Mouse (Mus musculus) right cerebral cortex, postnatal 14 days (tissue): ENCODE results near the gene Prr15.

Experiments used
- DNase-seq: peaks from one replicate; pipeline ENCODE4 v3.0.0; 2022

Prr15 gene

DNA sequence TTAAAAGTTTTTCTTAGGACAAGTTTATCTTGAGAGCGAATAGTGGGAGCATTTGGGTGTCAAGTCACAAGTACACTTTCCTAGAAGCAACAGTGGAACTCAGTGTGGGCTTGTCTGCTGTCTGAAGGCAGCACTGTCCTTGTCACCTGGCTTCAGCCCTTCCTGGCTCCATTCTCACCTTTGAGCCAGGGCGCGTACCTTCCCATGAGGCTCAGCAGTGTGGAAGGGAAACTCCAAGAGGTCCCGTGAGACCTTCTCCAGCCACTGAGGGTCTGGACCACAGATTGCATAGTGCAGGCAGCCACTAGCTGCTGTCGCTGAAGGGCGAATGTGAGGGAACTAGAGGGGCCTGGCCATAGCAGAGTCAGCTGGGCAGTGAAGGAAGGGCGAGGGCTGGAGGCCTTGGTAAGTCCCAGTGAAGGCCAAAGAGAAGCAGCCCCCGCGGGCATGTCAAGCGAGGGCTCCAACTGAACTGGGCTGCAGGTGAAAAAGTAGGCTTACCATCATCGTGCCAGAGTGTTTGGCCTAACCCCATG, 7.5 kb downstream of the Prr15 start:
- no peak for DNase-seq

DNA sequence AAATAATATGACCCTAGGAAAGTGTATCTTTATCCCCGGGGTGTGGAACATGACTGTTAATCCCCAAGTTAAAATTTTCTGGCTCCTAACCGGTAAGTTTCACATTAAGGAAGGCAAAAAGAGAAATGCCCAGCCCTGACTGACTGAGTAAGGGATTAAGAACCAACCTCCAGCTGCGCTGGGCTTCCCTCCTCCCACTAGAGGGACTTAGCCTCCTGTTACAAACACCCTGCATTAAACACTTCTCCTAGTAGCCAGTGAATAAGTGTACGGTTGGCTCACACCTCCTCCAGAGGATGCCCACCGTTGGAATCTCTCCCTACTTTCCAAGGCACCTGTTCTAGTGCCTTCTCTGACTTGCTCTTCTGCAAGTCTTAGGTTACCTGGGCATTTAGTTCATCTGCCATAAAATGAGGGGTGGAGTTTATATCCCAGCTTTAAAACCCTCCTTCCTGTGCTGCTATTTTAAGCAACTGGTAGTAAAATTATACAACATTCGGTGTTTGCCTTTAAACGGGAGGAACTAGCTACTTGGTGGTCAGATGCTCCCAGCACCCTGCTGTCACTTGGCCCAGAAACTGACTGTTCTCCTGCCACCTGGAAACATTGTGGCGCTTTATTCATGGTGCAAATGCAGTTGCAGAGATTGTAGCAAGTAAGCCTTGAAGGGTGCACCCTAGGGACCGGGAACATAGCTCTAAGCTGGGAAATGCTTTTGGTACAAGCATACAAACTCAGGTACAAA, 8.2 kb downstream of the Prr15 start:
- no peak for DNase-seq

DNA sequence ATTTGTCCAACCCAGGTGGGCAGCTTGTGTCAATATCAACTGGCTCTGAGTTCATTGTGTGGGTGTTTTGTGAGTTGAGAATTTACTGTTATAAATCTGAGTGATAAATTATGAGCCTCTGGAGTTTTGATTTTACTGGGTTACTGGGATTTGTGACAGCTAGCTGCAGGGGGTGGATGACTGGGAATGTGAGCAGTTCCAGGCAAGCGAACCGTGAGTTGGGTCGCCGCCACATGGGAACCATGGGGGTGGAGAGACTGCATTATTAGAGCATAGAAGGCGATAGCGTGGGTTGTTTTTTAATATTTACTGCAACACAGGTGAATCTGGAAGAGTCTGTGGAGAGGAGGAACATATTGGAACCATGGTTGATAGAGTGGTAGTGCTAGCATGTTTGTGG, 11.7 kb downstream of the Prr15 start:
- DNase-seq = no peak

GRCm38 (mm10) chr6:54341133-54341532, 15.5 kb downstream of the Prr15 start:
- DNase-seq = no peak

GRCm38 (mm10) chr6:54342223-54342622, 16.6 kb downstream of the Prr15 start:
- no peak for DNase-seq

- DNase-seq = no peak
Measured at GRCm38 (mm10) chr6:54351860-54352259, 26.2 kb downstream of the Prr15 start.

- DNase-seq = no peak
Measured at GRCm38 (mm10) chr6:54352931-54353690, 27.5 kb downstream of the Prr15 start.

DNA sequence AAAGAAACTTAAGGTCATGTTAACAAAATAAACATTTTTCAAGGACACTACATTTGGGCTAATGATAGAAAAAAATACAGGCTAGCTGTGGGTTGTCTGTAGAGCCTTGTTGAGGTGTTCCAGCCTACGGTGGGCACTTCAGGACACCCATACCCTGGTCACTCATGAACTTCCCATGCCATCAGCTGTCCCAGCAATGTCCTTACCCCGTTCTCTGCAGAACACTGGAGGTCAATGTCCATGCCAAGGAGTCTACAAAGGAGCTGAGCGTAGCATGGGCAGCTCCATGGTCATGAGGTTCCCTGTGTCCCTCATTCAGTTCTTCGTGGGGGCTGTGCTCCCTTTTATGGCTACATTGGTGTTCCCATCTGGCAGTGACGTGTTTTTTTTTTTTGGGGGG, 28.1 kb downstream of the Prr15 start:
- no peak for DNase-seq

DNA sequence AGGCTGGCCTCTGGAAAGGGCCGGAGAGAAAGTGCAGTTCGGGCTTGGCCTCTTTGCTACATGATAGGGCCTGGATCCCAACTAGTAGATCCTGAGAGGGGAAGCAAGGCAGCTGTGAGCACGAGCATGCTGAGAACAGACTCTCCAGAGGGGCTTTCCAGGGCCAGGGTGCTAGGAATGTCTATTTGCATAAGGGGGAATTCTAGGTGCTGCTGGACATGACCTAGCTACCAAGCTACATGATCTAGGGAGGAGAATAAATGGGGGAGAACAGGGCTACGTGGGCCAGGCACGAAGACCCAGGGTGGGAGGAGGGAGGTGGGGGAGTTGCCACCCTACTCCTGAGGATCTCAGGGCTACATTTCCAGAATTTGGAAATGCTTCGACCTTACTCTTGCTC, 30.0 kb downstream of the Prr15 start:
- DNase-seq = no peak

DNA sequence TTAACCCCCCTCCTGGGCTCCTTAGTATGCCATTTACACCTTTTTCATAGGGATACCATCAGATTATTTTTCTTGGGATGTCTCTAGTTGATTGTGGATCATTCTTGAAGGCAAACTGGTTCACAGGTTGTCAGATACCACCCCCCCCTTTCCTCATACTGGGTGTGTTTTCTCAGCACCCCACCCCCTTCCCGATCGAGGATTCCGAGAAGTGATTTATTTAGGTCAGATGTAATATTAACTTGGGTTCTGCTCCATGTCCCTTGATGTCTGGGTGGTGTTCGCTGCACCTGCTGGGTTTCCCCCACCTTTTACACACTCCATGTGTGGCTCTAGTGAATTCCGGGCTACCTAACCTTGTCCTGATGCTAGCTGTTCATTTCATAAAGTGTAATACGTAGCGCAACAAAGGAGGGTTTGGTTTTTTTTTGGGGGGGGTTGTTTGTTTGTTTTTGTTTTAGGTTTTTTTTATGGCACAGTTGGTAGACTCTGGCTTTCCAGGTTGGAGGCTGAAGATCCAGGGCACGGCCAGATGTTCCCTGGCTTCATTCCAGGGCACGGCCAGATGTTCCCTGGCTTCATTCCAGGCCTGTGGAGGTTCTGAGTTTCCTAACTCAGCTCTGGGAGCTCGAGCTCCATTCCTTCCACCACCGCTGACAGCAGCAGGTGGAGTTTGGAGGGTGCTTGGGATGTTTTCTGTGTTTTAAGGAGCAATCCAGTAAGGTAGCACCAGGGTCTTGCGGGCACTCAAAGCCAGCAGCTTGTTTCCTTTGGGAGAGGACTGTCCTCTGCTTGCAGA, 37.1 kb downstream of the Prr15 start:
- DNase-seq = no peak

DNA sequence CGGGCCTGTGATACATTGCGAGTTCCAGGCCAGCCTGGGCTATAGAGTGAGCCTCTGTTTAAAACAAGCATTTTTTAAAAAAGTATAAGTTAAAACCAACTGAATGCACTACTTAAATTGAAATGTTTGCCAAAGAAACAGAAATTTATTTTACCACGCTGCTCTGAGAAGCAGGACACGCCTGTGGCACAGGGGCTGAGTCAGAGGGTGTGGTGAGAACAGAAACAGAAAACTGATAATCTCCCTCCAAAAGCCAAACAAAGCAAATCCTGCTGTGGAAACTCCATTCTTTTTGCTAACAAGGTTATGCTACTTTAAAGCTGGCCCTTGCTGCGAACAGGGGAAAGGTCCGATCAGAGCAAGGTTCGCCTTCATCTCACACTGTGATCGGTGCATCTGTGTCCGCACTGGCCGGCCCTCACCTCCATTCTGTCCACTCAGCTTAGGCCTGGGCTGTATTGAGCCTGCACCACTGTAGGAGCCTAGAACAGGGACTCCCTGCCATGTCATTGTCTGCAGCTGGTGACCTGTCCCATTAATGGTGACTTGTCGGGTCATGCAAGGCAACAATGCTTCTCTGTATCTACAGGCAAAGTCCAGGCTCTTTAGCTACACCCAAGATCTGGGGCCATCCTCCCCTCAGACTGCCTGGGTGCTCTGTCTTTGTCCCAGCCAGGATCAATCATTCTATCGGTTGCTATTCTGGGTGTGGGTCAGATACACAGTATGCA, 38.9 kb downstream of the Prr15 start:
- no peak for DNase-seq

GRCm38 (mm10) chr6:54366607-54367006, 41.0 kb downstream of the Prr15 start:
- DNase-seq = no peak

DNA sequence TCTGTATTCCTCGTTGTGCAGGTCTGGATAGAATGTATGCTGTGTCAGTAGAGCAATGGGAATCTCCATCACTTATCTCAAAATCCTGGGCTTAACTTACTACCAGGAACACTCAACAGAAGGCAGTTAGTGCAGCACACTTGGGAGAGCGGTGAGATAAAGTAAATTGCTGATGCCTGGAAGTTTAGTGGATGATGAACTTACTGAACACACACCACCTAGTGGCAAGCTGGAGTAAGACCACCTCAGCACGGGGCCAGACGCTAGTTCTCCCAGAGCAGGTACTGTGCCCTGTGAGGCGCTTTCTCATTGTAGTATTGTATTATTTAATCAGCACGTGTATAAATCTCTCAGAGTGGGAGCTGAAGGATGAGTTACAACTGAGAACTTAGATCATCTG, 42.4 kb downstream of the Prr15 start:
- peak; percentile 45 for DNase-seq

DNA sequence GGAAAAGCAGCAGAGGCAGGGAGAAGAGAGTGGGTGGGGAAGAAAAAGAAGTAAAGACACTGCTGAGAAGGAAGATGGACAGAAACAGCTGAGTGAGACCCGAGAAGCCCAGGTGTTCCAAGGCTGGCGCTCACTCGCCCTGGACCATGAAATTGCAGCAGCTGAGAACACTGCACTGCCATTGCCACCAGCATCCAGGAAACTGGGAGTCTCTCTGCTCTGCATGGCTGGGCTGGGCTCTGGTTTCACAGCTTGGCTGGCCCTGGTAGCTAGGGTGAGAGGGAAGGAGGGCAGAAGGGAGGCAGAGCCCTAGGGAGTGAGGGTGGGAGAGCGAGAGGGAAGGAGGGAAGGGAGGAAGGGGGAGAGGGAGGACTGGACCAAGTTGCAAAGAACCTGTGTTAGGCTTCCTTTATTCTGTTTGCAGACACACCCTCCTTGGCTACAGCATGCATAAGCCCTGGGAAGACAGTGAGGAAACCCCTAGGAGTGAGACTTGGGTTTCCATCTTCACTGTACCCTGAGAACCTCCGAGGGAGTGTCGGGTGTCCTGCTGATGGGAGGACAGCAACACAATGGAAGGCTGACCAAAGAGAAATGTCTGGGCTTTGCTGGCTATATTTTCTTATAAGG, 44.4 kb downstream of the Prr15 start:
- no peak for DNase-seq

DNA sequence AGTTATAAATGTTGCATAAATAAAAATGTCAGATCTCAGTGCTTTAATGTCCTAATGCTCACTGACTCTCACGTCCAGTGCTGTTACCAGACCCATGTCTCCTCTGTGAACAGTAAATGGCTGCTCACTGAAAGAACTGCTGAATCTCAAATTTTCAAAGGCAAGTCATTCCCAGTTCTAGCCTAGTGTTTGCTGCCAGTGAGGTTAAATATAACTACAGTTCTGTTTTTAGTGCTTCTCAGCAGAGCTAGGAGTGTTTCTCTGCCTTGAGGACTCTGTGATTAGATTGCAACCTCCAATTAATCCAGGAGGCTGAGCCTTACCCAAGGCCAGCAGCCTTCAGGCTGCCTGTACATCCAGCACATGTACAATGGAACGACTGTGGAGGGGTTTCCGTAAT, 46.2 kb downstream of the Prr15 start:
- no peak for DNase-seq

DNA sequence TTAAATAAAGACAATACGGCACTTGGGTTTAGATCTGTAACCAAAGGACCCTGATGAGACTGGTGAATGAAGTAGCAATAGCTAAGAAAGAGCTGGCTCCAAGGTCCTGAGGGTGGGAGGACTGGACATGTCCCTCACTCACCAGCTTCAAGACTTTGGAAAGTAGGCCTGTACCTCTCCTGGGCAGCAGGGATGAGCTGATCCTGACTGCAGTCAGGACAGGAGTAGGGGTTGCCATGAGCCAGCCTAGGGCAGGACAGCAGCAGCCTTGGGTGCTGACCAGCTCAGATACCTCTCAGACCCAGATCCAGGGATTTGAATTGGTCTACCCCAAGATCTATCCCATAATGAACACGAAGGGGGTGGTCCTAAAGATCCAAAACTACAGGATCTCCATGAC, 53.7 kb downstream of the Prr15 start:
- no peak for DNase-seq
